Mouse (Mus musculus) CH12F3 (cell line): ENCODE data around the gene Rasgrf2.

Experiments
- in situ Hi-C: fragments of 300-500 bp; cut with MboI; formaldehyde crosslinking; loops from 2 replicates; pipeline ENCODE4 v1.14.3; 2020; ENCODE audit warnings: low sequenced_read_pairs

The Rasgrf2 gene

DNA sequence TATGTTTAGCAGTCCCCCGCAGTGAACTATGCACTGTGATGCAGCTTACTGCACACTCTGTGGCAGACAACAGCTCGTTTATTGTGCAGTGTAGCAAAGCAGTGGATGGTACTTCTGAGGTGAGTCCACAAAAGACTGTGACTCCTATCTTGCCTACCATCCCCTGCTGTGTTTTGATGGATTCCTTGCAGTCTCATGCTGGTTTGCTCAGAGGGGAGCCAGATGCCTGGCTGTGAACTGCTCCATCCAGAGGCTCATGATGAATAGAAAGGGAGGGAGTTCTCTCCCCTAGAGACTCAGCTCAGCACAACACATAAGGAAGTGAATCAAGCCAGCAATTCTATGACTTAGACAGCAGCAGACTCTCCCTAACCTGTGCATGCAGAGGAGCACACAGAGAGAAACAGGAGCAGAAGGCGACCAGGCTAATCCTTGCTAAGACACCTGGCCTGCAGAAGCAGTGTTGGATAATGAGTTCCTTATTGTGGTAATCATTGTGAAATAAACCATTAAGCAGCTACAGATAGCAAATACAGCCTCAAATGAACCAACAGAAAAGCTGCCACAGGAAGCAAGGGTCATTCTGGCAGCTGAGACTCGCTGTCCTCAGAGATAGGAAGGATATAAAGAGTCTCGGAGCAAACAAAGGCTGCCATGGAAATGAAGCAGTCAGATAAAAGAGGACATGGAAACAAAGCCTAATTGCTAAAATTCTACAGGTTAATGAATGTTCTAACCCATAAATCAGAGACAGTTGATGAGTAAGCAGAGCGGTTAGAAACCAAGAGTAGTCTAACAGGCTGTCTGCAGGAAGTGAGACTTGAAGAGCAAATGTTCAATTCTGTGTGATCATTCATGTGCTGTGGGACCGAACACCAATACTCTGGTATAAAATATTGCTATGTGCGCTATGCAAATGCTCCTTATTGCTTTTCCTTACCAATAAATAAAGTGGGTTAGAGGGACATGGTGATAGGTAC lies 89.6 kb downstream of the Rasgrf2 start:
- in situ Hi-C loops, result no loop called here

DNA sequence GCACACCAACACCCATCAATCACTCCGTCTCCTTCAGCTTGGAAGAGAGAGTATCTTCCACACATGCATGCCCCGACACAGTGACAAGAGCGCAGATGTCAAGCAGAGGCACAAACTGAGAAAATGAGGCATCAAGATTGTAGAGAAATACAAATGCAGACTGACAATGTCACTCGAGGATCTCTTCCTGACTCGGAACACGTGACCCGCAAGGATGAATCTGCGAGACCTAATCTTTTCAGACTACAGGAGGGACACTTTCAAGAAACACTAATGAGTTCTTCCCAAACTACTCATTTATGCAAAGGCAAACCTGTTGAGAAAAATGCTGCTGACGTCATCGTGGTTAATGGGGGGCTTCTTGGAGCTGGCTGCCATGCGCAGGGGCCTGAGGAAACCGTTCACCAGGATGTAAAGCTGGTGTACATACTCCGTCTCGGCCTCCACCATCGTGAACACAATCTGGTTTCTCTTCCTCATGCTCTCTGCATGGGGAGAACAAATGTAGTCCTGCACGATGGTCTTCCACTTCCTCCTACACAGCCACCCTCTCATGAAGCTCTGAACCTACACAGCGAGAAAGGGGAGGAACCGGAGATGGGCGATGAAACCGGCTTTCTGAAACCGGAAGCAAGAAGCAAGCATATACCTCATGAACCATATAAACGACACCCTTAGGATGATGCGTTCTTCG lies 100.9 kb downstream of the Rasgrf2 start:
- in situ Hi-C loops, result no loop called here

DNA sequence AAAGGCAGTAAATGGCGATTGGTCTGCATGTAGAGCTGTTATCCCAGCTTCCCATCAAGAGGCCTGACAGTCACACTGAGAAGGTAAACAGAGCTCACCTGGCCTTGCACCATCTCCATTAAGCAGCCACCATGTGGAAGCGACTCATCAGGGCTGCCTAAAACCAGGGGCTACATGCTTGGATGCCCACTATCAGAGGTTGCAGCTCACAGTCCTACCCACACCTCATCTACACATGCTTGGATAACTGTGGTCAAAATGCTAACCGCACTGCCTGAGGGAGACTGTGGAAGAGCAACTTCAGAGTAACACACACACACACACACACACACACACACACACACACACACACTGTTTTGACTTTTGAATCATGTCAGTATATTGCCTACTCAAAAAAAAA lies 101.8 kb downstream of the Rasgrf2 start:
- in situ Hi-C loops, result no loop called here

DNA sequence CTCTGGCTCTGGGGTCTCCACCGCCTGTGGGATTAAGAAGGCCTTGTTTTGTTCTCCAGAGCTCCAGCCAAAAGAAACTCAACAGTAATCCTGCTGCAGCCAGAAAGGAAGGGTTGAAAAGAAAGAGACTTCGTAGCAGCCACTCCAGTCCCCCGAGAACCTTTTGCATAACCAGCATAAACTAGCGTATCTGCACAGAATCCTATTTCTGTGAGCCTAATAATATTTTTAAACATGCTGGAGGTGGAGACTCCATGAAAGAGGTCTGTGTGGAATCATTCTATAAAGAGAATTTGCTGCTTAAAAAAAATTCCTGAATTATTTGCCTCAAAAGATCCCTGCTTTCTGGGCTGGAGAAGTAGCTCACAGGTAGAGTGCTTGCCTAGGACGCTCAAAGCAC lies 103.5 kb downstream of the Rasgrf2 start:
- in situ Hi-C loops, result no loop called here

DNA sequence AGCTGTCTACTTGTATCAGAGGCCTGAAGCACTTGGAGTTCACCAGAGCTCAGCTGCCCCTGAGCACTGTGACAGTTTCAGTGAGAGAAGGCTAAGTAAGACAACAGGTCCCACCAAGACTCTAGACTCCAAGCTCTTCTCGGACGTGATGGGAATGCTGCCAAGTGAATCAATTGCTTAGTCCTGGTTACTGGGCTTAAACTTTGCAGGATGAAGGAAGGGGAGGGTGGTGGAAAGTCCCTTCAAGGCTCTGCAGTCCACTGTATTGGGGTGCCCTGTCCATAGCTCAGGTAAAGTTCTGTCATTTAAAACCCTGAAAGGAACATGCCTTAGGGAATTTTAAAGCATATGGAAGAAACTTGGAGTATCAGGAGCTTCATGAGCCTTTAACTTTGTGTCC lies 104.8 kb downstream of the Rasgrf2 start:
- in situ Hi-C loops, result no loop called here

DNA sequence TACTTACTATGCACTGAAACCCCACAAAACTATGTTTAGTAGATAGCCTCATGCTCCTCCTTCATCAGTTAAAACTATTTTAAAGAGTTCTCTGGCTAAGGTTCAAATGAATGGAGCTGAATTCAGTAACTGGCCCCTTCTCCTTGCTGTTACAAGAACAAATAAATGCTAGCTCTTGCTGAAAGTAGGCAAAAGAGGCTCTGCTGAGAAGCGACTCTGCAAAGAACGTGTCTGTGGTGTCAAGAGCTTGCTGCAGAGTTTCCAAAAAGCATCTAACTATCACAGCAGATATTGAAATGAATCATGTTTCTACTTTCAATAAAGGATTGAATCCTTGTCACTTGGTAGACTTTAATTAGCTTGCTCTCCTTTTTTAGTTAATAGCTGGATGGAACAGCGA lies 106.3 kb downstream of the Rasgrf2 start:
- in situ Hi-C loops, result no loop called here

DNA sequence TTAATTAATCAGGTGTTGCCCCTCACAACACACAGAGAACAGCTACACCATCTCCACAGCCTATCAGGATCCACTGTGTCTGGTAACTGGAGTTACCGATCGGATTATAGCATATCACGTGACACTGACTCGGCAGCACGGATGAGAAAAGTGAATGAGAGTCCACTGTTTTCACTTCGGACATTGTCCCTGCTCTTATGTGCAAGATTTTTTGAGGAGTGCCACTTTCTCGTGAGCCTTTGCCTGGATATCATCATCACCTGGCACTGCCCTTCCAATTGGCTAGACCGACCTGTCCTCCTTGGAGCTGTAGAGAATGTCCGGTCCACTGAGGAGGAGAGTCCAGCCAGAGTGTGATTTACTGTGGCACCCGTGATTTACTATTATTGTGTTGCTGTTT lies 109.3 kb downstream of the Rasgrf2 start:
- in situ Hi-C loops, result no loop called here

DNA sequence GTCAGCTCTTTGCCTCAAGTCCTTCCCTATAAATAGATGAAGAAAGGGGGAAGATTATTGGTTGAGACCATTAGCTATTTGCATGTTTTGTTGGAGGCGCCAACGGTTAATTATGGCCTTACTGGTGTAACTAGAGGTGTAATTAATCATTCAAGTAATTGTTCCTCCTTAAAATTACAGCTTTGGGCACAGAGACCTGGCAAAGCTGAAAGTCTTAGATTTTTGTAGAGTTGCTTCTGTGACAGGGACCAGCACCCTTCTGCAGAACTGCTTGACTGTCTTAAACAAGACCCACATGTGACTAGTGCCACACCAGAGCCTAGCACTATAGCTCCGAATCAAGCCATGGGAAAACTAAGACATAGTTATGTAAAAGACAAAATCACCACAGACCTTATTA lies 134.5 kb downstream of the Rasgrf2 start:
- in situ Hi-C loops, result no loop called here

DNA sequence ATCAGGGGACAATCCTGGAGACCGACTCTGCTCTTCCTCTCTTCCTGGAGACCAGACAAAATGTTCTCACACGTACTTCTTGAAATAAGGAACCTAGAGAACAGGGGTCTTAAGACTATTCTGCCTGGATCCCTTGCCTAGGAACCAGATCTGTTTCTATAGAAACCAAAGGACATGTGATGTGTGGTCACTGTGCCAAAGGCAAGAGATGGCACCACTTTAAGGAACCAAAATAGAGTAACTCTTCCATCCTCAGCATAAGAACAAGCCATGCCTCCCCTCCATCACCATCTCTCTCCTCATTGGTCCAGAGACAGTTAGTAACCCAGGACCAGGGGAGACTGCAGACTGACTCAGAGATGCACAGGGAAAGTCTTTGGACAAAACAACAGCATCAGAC lies 140.0 kb downstream of the Rasgrf2 start:
- in situ Hi-C loops, result no loop called here

DNA sequence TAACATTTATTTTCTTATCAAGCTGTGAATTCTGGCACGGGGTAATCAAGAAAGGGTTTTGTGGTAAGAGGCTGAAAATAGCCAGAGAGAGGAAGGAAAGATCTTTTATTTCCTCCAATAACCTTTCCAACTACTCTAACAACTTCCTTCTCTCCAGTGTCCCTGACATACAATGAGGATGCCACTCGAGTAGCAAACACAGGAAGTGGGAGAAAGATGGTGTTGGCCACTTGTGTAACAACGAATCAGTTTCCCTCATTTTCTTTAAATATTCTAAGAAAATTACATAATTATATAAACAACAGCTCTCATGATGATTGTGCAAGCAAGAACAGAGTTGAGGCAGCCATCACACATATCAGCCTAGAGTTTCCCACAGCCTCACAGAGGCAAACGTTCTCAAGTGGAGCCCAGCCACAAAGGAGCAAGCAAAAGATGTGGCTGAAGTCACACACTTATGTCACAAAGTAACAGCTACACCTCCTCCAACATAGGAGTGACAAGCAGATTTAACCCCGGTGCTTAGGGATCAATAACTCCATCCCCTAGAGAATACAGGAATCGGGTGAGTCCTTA lies 140.7 kb downstream of the Rasgrf2 start:
- in situ Hi-C loops, result no loop called here

DNA sequence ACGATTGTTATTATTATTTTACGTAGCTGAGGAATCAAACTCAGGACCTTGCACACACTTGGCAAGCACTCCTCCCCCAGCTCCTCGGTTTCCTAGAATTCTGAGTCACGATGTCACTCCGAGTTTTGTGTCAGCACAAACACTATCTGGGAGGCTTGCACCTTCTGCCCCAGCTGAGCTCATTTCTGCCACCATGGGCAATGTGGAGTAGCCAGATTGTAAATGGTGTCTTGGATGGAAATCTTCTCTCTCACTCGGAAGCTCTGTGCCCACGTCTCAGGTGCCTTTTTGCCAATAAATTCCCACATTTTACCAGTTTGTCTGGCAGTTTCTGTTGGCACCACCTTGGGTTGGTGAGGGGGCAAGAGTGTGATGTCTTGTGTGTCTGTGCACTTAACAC lies 143.1 kb downstream of the Rasgrf2 start:
- in situ Hi-C loops, result no loop called here

DNA sequence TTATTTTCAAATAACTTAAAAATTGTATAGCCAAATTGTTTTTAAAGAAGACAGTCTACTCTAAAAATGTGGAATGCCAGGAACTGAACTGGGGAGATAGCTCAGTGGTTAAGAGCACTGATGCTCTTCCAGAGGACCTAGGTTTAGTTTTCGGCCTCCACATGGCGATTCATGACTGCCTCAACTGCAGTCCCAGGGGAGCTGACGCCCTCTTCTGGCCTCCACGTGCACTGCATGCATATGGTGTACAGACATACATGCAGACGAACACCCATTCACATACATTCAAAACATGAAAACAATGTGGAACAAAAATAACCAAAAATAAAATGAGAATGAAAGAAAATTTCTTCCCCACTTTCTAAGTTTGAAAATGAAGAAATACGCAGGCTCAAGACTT lies 144.5 kb downstream of the Rasgrf2 start:
- in situ Hi-C loops, result no loop called here

DNA sequence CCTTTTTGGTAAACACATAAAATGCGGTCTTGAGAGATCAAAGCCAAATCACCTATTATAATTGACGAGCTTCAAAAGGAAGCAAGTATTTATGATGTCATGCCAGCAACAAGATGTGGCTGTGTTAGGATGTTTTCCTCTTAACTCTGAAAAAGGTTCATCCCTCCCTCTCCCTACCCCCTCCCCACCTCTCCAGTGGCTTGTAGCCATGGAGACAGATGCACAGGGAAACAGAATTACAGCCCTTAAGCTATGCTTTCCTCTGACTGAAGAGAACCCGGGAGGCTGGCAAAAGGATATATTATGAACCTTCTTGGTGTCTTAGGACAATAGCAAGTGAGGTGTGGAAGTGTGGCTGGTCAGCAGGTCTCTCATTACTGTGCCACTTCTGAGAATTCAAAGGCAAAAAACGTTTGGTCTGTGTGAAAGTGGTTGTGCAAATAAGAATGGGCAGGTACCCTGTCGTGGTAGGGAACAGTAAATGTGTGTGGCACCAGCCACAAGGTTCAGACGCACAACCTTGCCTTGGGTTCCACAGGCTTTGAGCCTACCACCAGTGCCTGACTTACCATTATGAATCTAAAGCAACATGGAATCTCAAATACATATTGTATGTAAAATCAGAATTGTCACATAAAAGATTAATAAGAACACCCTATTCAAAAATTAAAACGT lies 145.4 kb downstream of the Rasgrf2 start:
- in situ Hi-C loops, result no loop called here

DNA sequence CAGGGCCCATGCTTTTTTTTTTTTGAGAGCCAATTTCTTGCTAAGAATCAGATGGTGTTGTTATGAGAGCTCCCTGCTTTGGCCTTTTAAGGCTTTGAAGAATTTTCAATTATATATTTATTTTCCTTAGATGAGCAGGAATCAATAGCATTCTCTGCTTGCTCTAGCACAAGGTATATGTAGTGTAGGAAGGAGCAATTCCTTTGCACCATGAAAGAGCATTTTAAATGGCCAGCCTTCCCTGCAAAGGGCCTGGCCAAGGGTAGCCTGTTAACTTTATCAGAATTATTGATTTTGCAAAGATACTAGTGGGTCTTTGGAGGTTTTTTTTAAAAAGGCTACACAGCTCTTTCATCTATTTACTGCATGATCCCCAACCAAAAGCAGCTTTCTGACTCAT lies 146.4 kb downstream of the Rasgrf2 start:
- in situ Hi-C loops, result no loop called here

DNA sequence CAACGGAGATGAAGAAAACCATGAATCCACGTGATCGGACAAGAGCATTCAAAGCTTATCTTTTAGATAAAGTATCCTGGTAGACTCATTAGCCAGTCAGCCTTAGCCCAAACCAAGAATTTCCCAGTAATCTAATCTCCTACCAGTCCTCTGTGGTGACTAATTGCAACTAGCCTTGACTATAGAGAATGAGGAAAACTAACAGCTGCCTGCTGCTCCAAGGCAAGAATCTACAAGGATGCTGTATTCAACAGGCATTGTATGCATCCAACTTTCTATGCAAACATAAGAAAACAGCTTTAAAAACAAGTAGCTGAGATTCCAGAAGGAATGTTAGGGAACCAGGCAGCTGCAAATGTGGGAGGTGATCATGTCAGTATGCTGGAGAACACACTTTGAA lies 149.4 kb downstream of the Rasgrf2 start:
- in situ Hi-C loops, result no loop called here

DNA sequence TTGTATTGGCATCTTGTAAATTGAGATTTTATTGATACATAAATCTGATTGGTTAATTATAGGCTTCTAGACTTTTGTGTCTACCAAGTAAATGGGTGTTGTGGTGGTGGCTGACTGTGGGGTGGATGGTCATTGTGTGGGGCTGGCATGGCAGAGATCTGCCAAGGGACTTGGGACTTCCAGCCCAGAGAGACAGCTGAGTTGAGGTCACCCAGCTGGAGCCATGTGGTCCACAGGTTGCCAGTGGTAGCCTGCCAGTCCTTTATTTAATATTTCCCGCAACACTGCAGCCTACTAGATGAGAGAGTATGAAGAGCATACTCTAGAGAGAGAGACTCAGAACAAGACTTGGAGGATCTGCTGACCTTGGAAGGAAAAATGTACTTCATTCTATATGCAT lies 150.0 kb downstream of the Rasgrf2 start:
- in situ Hi-C loops, result no loop called here

DNA sequence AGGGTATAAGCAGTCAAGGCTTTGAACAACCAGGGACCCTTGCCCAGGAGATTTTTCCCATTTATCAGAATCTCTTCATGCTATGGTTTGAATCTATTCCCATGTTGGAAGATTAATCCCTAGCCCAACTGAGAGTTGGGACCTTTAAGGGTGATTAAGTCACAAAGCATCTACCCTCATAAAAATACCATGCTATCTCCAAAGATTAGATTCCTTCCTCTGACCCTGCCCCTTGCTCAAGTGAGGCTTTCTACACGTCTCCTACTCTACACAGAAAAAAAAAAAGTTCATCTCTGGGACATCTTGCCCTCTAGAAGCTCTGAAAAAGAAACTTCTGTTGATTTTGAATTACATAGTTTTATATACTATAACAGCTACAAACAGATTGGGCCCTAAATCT lies 154.5 kb downstream of the Rasgrf2 start:
- in situ Hi-C loops, result no loop called here

DNA sequence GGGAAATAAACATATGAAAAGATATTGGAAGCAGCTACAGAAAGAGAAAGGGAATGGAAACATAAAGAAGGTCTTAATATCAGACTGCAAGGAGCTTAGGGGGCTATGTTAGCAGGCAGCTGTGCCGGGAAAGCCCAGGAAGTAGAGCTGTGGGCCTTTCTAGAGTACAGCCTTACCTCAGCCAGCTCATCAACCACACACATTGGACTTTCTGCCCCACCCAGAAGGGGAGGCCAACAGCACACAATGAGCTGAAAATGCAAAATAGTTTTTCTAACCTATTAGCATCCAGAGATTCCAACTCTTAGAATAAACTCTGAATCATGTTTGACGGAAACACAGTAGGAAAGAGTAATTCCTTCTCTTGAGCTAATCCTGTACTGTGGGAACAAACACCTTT lies 154.9 kb downstream of the Rasgrf2 start:
- in situ Hi-C loops, result no loop called here

DNA sequence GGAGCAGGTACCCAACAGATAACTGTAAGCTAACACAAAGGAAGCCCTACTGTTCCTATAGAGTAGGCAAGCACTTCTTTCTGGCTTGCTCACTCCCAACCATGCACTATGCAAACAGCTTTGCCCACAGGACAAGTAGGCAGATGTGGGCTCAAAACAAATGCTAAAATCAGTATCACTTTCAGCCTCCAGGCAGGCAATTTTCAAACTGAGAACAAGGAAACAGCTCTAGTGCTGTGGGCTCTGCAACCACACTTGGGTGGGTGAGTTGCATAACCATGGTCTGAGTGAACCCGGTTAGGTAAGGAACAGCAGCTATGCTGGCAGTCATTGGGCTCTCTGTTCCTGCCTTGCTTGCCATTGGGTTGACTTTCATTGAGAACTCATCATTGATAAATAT lies 157.3 kb downstream of the Rasgrf2 start:
- in situ Hi-C loops, result no loop called here

DNA sequence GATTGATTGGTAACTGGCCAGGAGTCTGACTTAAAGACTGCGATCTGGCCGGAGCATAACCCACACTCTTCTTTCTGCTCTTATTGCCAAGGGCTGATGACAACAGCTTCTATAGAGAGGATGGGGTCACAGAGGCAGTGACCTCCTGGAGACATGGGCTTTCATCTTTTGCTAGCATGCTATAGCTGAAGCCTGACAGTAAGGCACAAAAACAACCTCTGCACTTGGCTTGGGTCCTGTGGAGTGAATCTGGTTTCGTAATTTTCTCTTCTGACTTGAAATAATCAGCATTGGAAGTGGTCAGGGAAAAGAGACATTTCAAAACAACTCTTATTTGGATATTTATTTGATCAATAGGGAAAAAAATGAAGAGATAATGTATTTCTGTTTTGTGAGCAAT lies 160.2 kb downstream of the Rasgrf2 start:
- in situ Hi-C loops, result no loop called here

DNA sequence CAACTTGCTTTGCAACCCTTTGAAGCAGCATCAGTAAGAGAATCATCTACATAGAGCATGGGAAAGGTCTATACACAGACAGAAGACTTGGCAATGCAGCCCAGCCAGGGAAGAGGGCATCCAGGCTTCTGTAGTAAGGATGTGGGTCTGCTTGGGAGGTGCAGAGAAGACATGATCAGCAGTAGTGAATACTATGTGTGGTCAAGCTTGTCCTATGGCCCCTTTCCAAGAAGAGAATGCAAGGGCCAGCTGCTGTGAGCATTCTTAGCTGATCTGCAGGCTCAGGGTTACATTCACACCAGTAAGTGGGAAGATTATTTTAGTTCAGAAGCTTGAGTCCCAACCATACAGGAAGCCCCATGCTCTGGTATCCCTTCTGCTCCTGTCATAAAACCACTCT lies 175.0 kb downstream of the Rasgrf2 start:
- in situ Hi-C loops, result no loop called here
